Mouse (Mus musculus) small intestine, adult 2 months (tissue): ENCODE measurements at regions not wholly inside any gene's neighbourhood (a gene's known extent, or its start where the extent isn't known, plus 50 kb on each side); places are given as distances from the start of the nearest gene placed in this dataset.

Experiments used
- CTCF ChIP-seq: fragments of 200-500 bp; IDR thresholded peaks from 2 replicates; pipeline ENCODE4 v1.5.1; 2012; ENCODE audit warnings: low read depth, mild to moderate bottlenecking, control low read depth, inconsistent platforms, low read length, moderate library complexity, mixed read lengths; ENCODE audit not compliant: insufficient replicate concordance, insufficient read length; ENCODE audit errors: extremely low read depth
- POLR2A ChIP-seq: fragments of 200-500 bp; IDR thresholded peaks from 2 replicates; pipeline ENCODE4 v1.6.1; 2012; ENCODE audit warnings: low read depth, mild to moderate bottlenecking, control low read depth, inconsistent platforms, low read length, moderate library complexity

- no peak for TF ChIP-seq POLR2A
- no peak for TF ChIP-seq CTCF
These were observed 387.5 kb downstream of the Matn1 start for GRCm38 (mm10) chr4:131331646-131332045.
